Mouse (Mus musculus) CD8-positive naive resting alpha-beta T cell, adult 2 months (primary cell): ENCODE data around the gene Scpep1.
"Not testable (repeated sequence)": the region's sequence is repeated elsewhere in the genome, so short reads cannot be mapped to it uniquely, and the experiment has no call there.

Source experiments
- DNase-seq, 2 experiments: peaks; one replicate each; pipeline ENCODE4 v3.0.0; 2022; ENCODE audit warnings: low read depth in 2 of 2, low spot score in 2 of 2

Gene Scpep1

GRCm38 (mm10) chr11:88955217-88955969 is at the start of gene Scpep1:
Gene Scpep1 (minus strand): TSS chr11:88955465.
- peak; percentile 92 to 97 for DNase-seq

DNA sequence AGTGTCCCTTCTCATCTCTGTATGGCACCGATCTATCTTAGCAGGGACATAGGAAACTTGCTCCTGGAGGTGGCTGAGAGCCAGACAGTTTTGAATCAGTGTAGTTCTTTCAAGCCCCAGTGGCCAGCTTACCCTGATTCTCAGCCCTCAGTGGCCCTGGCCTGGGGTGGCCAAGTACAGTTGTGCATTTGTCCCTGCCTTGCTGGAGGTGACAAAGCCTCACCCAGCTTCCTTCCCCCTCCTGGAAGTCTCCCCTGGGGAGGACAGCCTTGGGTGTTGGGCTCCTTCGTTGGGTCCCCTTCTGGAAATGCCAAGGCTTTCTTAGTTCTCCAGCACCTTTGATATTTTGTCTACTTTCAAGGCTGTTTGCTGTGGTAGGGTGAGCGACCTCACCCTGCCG is 48.5 kb upstream of the Scpep1 start:
- no peak for DNase-seq

- DNase-seq, result no peak
Observed at GRCm38 (mm10) chr11:89003078-89003477, 47.8 kb upstream of the Scpep1 start.

DNA sequence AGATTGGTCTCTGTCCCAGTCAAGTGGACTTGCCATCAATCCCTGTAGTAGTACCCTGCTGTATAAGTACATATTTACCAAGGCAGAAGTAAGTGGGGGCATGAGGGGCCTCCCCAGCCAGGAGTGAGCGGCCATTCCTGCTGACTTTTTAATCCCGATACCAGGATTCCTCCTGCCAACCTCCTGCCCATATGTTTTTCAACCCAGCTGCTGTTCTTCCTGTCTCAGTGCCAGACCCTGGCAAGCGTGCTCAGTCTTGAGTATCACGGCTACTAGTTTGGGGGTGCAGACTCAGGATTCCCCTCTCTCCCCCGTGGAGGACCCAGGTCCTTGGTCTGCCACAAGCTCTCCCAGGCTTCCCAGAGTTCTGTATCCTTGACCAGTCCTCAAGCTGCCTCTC is 47.4 kb upstream of the Scpep1 start:
- no peak for DNase-seq

DNA sequence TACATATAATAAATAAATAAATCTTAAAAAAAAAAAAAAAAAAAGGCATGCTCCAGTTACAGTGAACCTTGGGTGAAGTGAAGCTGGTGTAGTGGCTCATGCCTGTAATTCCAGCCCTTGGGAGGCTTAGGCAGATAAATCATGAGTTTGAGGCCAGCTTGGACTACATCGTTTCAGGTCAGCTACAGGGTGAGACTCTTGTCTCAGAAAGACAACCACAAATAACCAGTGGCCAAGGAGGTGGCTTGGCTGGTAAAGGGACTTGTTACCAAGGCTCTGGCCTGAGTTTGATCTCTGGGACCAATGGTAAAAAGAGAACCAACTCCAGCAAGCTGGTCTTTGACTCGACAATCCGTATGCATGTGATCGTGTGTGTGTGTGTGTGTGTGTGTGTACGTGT is 46.8 kb upstream of the Scpep1 start:
- no peak for DNase-seq

GRCm38 (mm10) chr11:89001569-89001968 is 46.3 kb upstream of the Scpep1 start:
- no peak for DNase-seq

DNA sequence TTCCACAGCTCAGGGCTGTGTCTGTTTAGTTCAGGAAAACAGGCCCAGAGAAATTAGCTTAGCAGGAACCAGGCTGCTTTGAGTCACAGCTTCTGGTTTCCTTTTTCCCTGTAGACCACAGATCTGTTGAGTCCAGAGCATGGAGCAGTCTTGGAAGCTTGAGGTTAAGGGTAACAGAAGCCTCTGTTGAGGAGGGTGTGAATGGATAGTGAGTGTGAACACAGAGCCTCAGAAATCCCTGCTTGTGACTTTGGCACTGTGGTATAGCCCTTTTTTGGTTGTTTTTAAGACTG is 45.2 kb upstream of the Scpep1 start:
- no peak for DNase-seq

DNA sequence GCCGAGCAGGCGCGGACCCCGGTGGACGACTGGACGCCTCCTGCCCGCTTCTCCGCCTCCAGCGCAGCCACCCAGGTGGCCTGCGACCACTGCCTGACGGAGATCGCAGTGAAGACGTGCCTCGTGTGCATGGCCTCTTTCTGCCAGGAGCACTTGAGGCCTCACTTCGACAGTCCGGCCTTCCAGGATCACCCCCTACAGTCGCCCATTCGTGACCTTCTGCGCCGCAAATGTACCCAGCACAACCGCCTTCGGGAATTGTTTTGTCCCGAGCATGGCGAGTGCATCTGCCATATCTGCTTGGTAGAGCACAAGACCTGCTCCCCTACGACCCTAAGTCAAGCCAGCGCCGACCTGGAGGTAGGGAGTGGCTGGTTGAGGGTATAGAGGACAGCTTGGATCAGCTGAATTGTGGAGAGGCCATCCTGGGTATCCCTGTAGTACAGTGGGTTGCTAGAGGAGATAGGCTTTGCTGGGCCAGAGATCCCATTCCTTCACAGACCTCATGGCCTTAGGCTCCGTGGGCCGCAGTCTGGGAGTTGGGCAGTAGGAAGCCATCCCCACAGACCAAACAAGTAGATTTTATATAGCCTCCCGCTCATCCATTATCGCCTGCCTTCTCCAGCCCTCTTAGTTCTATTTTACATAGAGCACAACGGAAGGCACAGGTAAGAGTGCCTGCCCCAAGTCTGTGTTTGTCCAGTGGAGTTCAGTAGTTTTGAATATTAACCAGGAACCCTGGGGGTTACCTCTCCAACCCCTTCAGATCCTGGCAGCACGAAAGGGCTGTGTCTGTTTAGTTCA is 44.7 kb upstream of the Scpep1 start:
- no peak for DNase-seq

- peak; percentile 79 to 91 for DNase-seq
Observed at GRCm38 (mm10) chr11:88998974-88999722, 43.9 kb upstream of the Scpep1 start, which contains the start of gene Trim25. Gene Trim25 (plus strand): TSS chr11:88999376.

DNA sequence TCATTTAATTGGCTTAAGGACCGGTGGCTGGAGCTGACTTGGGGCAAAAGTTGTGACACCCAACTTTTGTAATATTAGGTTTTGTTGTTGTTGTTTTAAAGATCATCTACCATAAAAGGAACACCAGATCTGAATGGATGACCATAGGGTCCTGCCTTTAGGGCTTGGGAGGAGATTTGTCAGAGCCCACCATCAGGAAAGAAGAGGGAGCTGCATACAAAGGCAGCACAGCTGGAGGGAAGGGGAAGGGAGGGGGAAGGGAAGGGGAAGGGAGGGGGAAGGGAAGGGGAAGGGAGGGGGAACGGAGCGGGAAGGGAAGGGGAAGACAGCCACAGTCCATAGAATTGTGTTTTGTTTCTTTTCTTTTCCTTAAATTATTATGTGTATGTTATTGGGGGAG is 43.1 kb upstream of the Scpep1 start:
- DNase-seq, result no peak

- not testable (repeated sequence) for DNase-seq
Observed at GRCm38 (mm10) chr11:88997343-88997742, 42.1 kb upstream of the Scpep1 start.

DNA sequence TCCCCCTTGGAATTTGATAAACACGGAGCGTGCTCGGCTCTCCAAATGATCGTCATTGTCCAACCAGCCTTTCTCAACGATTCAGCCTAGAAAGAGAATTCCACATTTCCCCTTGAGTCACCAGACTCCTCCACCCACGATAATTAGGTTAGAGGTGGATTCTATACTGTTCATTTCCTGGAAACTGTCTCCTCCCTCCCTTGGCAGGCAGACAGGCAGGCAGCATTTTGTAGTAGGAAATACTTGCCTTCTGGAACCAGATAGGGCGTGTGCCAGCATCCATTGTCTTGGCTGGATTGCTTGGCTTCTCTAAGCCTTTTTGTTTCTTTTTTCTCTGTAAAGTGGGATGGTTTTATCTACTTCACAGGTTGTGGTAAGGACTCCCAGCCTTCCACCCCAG is 41.2 kb upstream of the Scpep1 start:
- no peak for DNase-seq

DNA sequence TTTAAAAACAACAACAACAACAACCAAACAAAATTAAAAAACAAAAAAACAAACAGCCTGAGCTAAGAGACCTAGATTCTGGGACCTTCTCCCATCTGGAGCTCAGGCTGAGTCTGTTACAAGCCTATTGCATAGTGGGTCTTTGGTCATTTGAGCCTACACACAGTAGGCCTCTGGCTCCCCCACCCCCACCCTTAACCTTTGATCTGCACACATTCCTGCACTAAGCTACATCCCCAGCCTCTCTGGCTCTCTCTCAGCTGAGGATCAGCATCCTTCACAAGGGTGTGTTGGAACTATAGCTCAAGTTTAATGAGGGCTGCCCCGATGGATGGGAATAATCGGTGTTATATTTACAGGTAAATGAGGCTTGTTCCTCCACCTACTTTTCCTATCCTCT is 40.4 kb upstream of the Scpep1 start:
- no peak for DNase-seq

DNA sequence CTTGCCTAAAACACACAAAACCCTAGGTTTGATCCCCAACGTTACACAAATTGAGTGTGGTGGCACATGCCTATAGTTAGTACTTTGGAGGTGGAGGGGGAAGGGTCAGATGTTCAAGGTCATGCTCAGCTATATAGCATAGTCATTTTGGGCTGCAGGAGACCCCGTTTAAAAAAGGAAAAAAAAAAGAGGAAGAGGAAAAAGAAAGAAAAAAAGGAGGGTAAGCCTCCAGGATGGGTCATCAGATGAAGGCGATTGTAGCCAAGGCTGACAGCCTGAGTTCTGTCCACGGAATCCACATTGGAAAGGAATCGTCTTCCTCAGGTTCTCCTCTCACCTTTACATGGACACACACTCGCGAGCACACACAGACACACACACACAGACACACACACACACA is 39.2 kb upstream of the Scpep1 start:
- no peak for DNase-seq

DNA sequence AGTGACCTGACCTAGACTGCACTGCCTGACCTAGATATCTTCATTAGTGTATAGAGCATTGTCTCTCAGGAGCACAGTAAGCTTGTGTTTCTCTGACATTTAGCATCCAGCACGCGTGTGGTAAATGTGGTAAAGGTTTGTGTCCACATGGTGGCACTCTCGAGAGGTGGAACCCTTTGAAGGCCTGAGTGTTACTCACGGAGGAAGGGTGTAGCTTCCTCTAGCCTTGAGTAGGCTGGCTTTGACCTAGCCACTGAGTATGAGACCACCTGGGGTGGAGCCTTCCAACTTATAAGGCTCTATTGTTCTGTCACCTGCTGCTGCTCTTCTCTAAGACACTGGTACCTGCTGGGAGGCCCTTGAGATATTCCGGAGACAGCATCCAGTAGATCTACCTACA is 38.4 kb upstream of the Scpep1 start:
- DNase-seq, result peak; percentile 76 to 83

DNA sequence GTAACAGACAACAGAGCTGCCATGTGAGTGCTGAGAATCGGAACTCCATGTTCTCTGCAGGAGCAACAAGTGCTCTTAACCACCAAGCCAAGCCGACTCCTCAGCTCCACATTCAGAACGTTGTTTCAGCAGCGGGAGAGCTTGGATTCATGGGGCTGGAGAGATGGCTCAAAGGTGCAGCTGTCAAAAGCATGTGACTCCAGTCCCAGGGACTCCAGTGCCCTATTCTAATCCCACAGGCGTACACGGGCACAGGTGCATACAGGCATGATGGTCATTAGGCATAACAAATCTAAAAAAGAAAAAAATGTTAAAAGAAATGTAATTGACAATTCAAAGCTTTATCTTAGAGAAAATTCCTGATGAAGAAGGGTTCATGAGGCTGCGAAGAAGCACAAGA is 37.9 kb upstream of the Scpep1 start:
- no peak for DNase-seq

GRCm38 (mm10) chr11:88989530-88989929 is 34.3 kb upstream of the Scpep1 start:
- peak in 1 of 2 experiments; percentile 54 for DNase-seq

DNA sequence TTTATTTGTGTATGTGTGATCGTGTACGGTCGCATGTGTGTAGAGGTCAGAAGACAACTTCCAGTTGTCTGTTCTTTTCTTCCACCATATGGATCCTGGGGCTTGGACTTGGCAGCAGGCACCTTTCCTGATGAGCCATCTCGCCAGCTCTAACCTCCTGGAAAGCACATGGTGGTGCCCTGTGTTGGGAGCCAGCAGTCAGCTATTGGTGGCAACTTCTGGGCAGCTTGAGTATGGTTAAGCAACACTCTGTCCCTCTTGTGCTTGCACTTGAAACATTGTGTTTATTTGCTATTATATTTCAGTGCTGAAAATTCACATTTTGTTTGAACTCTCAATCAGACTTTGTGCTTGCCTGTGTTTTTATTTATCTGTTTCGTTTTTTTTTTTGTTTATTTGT is 33.7 kb upstream of the Scpep1 start:
- DNase-seq, result no peak

DNA sequence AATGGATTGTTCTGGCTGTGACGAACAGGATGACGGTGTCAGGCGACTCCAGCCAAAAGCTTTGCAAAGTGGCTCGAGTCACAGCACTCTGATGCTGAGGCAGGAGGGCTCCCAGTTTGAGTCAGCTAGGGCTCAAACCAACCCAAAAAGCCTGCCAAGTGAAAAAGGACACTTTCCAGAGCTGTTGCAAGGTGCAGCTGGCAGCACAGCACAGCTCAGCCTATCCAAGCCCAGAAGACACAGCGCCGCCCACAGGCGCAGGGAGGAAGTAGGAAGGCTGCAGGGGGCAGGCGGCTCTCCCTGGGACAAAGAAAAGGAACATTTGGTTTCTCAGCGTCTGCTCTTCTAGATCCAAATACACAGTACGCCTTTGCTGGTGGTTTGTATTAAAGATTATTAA is 31.4 kb upstream of the Scpep1 start:
- DNase-seq, result no peak

DNA sequence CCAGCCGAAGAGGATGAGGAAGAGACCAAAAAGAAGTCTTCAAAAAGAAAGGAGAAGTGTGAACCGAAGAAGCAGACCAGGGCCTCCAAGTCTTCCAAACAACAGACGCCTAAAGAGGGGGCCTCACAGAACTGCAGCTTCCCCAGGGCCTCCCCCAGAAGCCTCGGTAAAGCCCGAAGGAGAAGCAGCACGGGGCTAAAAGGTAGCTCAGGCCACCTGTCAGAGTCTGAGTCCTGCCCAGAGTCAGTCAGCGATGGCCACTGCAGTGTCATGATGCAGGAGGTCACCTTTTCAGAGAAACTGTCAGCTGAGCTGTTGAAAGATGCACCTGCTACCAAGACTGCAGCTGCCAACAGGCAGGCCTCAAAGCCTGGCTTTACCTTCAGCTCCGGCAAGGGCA is 26.1 kb upstream of the Scpep1 start:
- DNase-seq, result no peak

GRCm38 (mm10) chr11:88977188-88977587 is 21.9 kb upstream of the Scpep1 start:
- no peak for DNase-seq

DNA sequence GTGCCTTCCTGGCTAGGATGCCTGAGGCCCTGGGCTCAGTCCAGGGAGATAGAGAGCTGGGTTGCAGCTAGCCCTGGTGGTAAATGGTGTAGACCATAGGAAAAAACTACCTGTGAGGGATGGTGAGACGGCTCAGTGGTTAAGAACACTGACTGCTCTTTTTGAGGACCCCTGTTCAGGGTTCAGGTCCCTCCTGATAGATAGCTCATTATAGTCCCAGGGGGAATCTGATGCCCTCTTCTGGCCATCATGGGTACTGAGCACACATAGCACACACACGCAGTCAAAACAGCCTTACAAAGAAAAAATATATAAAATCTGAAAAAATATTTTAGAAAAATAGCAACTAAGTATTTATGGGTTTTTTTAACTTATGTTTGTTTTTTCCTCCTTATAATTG is 21.1 kb upstream of the Scpep1 start:
- DNase-seq, result no peak
